Mouse (Mus musculus) spleen, adult 2 months (tissue): ENCODE measurements around the gene Mtmr2.

Experiments
- CTCF ChIP-seq: fragments of 200-500 bp; IDR thresholded peaks from 2 replicates; pipeline ENCODE4 v1.5.1; 2011; ENCODE audit warnings: mild to moderate bottlenecking, inconsistent platforms; ENCODE audit not compliant: insufficient read depth, insufficient read length, insufficient replicate concordance; ENCODE audit errors: extremely low read depth
- POLR2A ChIP-seq: fragments of 200-500 bp; IDR thresholded peaks from 2 replicates; pipeline ENCODE4 v1.6.1; 2011; ENCODE audit warnings: low read depth, low read length, inconsistent platforms

GRCm38 (mm10) chr9:13699061-13699780 lies 49.0 kb upstream of the Mtmr2 start:
- TF ChIP-seq POLR2A (no peak), CTCF (no peak)
